Mouse (Mus musculus): ENCODE measurements around the gene Psmb8. TPM values are rescaled to one million over a fixed set of nuclear protein-coding genes. Genes with fewer than 3 reads are reported as not detected.

Gene Psmb8
- total and polyA plus RNA-seq, 3 experiments = 0.11 to 0.15 TPM; not detected in 1

DNA sequence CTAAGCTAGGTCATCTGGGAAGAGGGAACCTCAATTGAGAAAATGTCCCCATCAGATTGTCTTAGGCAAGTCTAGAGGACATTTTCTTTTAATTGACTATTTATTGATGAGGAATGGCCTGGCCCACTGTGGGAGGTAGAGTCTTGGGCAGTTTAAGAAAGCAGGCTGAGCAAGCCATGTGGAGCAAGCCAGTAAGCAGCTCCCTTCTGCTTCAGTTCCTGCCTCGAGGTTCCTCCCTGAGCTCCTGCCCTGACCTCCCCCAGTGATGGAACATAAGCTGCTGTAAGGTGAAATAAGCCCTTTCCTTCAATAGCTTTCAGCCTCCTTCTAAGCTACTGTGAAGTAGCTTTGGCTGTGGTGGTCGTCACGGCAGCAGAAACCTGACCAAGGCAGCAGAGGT, 40.2 kb downstream of the Psmb8 start:
- DNase-seq (ENCODE audit: low spot score) (no peak), ATAC-seq (ENCODE audit: extremely low read depth, insufficient number of reproducible peaks, low FRiP score, poor library complexity, severe bottlenecking) (no peak)
- H3K36me3 ChIP-seq (replicated peaks) = no peaks in the 10 kb centered on the region
- no peaks in the 10 kb centered on the region for H3K27me3 ChIP-seq (ENCODE audit: insufficient read depth, low read length)
- peaks cover 3% of the 10 kb centered on the region for H3K9me3 ChIP-seq (replicated peaks)
- no peaks in the 10 kb centered on the region for H3K4me1 ChIP-seq (ENCODE audit: insufficient read depth, low read depth, low read length)
- TF ChIP-seq GATA1 (IDR thresholded peaks at IDR 0.05; ENCODE audit: borderline replicate concordance, low read length) (no peak), GATA2 (IDR thresholded peaks at IDR 0.05; ENCODE audit: borderline replicate concordance, low read depth, low read length) (no peak), TAL1 (conservative IDR thresholded peaks at IDR 0.05; ENCODE audit: low read depth, low read length) (no peak), CTCF (IDR thresholded peaks at IDR 0.05; ENCODE audit: low read depth, low read length) (no peak), POLR2AphosphoS5 (IDR thresholded peaks at IDR 0.05; ENCODE audit: insufficient replicate concordance, low read depth, low read length) (no peak)
- no peak overlapping the region for H3K4me3 ChIP-seq (ENCODE audit: low read depth, low read length)

DNA sequence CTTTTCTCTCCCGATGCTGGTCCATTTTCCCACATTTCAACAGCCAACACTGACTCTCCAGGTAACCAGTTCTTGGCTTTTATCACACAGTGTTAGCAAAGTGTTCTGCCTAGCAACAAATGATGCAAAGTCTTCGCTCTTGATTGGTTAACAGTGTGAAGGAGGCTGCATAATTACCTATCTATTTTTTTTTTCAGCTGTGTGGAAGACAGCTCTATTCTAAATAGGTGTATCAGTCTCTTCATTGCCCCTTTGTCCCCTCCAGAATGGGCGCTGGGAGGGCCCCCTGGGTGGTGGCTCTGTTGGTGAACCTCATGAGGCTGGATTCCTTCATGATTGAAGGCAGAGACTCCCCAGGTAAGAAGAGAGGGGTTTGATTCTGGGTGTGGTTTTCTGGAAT, 41.2 kb downstream of the Psmb8 start, which contains the start of gene H2-Ob:
Gene H2-Ob, plus strand, starts transcription at position 198 of the 400 bp plus-strand sequence.
- Histone ChIP-seq H3K27me3 (ENCODE audit: insufficient read depth, low read length) (peaks cover 2% of the 10 kb centered on the region), H3K4me3 (ENCODE audit: low read depth, low read length) (no peak within 1 kb of the TSS), H3K36me3 (replicated peaks) (no peaks in the 10 kb centered on the region), H3K9me3 (replicated peaks) (peaks cover 3% of the 10 kb centered on the region), H3K4me1 (ENCODE audit: insufficient read depth, low read depth, low read length) (no peaks in the 10 kb centered on the region)
- TF ChIP-seq GATA2 (IDR thresholded peaks at IDR 0.05; ENCODE audit: borderline replicate concordance, low read depth, low read length) (no peak), GATA1 (IDR thresholded peaks at IDR 0.05; ENCODE audit: borderline replicate concordance, low read length) (no peak), POLR2AphosphoS5 (IDR thresholded peaks at IDR 0.05; ENCODE audit: insufficient replicate concordance, low read depth, low read length) (no peak), CTCF (IDR thresholded peaks at IDR 0.05; ENCODE audit: low read depth, low read length) (no peak), TAL1 (conservative IDR thresholded peaks at IDR 0.05; ENCODE audit: low read depth, low read length) (no peak)
- DNase-seq (ENCODE audit: low spot score) (no peak), ATAC-seq (ENCODE audit: extremely low read depth, insufficient number of reproducible peaks, low FRiP score, poor library complexity, severe bottlenecking) (no peak)

DNA sequence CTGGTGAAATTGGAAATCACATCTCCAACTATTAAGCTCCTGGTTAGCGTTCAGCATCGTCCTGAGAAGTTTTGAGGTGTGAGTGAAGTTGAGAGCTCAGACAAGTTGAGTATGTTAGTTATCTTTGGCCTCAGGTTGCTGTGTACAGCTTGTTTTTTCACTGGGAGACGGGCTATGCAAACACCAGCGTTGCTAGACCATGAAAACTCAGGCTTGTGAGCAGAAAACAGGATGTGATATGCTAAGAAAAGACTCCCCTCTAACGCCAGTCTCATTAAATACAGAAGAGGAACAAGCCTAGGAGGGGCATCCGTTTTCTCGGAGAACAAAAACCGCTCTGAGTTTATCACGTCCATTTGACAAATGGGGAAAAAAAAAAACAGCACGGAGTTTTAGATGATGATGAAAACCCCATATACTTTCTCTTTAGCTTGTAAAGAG, 42.1 kb downstream of the Psmb8 start:
- Histone ChIP-seq H3K9me3 (replicated peaks) (peaks cover 3% of the 10 kb centered on the region), H3K36me3 (replicated peaks) (no peaks in the 10 kb centered on the region), H3K4me3 (ENCODE audit: low read depth, low read length) (no peak overlapping the region), H3K27me3 (ENCODE audit: insufficient read depth, low read length) (peaks cover 6% of the 10 kb centered on the region), H3K4me1 (ENCODE audit: insufficient read depth, low read depth, low read length) (no peaks in the 10 kb centered on the region)
- no peak for ATAC-seq (ENCODE audit: extremely low read depth, insufficient number of reproducible peaks, low FRiP score, poor library complexity, severe bottlenecking)
- DNase-seq (ENCODE audit: low spot score) = no peak
- TF ChIP-seq TAL1 (conservative IDR thresholded peaks at IDR 0.05; ENCODE audit: low read depth, low read length) (no peak), GATA2 (IDR thresholded peaks at IDR 0.05; ENCODE audit: borderline replicate concordance, low read depth, low read length) (no peak), CTCF (IDR thresholded peaks at IDR 0.05; ENCODE audit: low read depth, low read length) (no peak), POLR2AphosphoS5 (IDR thresholded peaks at IDR 0.05; ENCODE audit: insufficient replicate concordance, low read depth, low read length) (no peak), GATA1 (IDR thresholded peaks at IDR 0.05; ENCODE audit: borderline replicate concordance, low read length) (no peak)

DNA sequence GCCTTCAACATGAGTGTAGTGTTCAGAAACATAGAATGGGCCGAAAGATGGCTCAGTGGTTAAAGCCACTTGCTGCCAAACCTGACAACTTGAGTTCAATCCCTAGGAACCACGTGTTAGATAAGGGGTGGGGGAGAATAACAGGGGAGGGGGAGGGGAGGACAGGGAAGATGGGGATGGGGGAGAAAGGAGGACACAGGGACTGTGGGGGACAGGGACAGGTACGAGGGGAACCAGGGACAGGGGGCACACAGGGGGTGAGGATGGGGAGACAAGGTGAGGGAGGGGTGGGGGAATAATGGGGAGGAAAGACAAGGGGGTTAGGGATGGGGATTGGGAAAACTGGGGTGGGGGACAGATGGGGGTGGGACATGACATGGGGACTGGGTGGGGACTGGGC, 42.8 kb downstream of the Psmb8 start:
- no peaks in the 10 kb centered on the region for H3K4me1 ChIP-seq (ENCODE audit: insufficient read depth, low read depth, low read length)
- ATAC-seq (ENCODE audit: extremely low read depth, insufficient number of reproducible peaks, low FRiP score, poor library complexity, severe bottlenecking) (no peak), DNase-seq (ENCODE audit: low spot score) (no peak)
- peaks cover 7% of the 10 kb centered on the region for H3K27me3 ChIP-seq (ENCODE audit: insufficient read depth, low read length)
- H3K9me3 ChIP-seq (replicated peaks) = peaks cover 3% of the 10 kb centered on the region
- no peak for TF ChIP-seq CTCF (IDR thresholded peaks at IDR 0.05; ENCODE audit: low read depth, low read length)
- TF ChIP-seq POLR2AphosphoS5 (IDR thresholded peaks at IDR 0.05; ENCODE audit: insufficient replicate concordance, low read depth, low read length) = no peak
- no peak for TF ChIP-seq TAL1 (conservative IDR thresholded peaks at IDR 0.05; ENCODE audit: low read depth, low read length)
- no peak for TF ChIP-seq GATA1 (IDR thresholded peaks at IDR 0.05; ENCODE audit: borderline replicate concordance, low read length)
- TF ChIP-seq GATA2 (IDR thresholded peaks at IDR 0.05; ENCODE audit: borderline replicate concordance, low read depth, low read length) = no peak
- no peak overlapping the region for H3K4me3 ChIP-seq (ENCODE audit: low read depth, low read length)
- H3K36me3 ChIP-seq (replicated peaks) = no peaks in the 10 kb centered on the region

DNA sequence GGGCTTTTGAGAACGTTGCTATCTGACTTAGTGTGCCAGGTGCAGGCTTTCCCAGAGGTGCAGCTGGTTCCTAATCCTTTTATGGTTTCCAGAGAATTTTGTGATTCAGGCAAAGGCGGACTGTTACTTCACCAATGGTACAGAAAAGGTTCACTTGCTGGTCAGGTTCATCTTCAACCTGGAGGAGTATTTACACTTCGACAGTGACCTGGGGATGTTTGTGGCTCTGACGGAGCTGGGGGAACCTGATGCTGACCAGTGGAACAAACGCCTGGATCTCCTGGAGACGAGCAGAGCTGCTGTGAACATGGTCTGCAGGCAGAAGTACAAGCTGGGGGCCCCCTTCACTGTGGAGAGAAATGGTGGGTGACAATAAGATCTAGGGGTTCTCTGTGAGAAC, 43.4 kb downstream of the Psmb8 start:
- DNase-seq (ENCODE audit: low spot score) (no peak), ATAC-seq (ENCODE audit: extremely low read depth, insufficient number of reproducible peaks, low FRiP score, poor library complexity, severe bottlenecking) (no peak)
- Histone ChIP-seq H3K36me3 (replicated peaks) (no peaks in the 10 kb centered on the region), H3K4me1 (ENCODE audit: insufficient read depth, low read depth, low read length) (no peaks in the 10 kb centered on the region), H3K27me3 (ENCODE audit: insufficient read depth, low read length) (peaks cover 9% of the 10 kb centered on the region), H3K9me3 (replicated peaks) (peaks cover 3% of the 10 kb centered on the region), H3K4me3 (ENCODE audit: low read depth, low read length) (no peak overlapping the region)
- TF ChIP-seq TAL1 (conservative IDR thresholded peaks at IDR 0.05; ENCODE audit: low read depth, low read length) (no peak), CTCF (IDR thresholded peaks at IDR 0.05; ENCODE audit: low read depth, low read length) (no peak), GATA2 (IDR thresholded peaks at IDR 0.05; ENCODE audit: borderline replicate concordance, low read depth, low read length) (no peak), GATA1 (IDR thresholded peaks at IDR 0.05; ENCODE audit: borderline replicate concordance, low read length) (no peak), POLR2AphosphoS5 (IDR thresholded peaks at IDR 0.05; ENCODE audit: insufficient replicate concordance, low read depth, low read length) (no peak)

DNA sequence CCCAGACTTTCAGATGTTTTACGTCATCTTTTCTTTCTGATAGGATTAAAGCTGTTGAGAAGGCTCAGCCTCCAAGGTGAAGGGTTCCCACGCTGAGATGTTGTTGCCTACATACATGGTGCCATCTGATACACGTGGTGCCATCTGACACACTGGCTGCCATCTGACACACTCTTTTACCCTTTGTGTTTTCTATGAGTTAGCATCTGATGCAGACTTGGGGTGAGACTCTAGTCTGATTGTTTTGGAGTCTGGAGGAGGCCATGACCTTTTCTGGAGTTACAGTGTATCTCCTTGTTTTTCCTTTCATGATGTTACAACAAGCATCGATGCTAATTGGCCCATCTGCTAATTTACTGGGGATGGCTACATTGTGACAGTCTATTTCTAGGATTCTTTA, 47.1 kb downstream of the Psmb8 start:
- Histone ChIP-seq H3K27me3 (ENCODE audit: insufficient read depth, low read length) (peaks cover 18% of the 10 kb centered on the region), H3K4me3 (ENCODE audit: low read depth, low read length) (no peak overlapping the region), H3K4me1 (ENCODE audit: insufficient read depth, low read depth, low read length) (no peaks in the 10 kb centered on the region), H3K36me3 (replicated peaks) (no peaks in the 10 kb centered on the region), H3K9me3 (replicated peaks) (peaks cover 3% of the 10 kb centered on the region)
- TF ChIP-seq POLR2AphosphoS5 (IDR thresholded peaks at IDR 0.05; ENCODE audit: insufficient replicate concordance, low read depth, low read length) (no peak), GATA1 (IDR thresholded peaks at IDR 0.05; ENCODE audit: borderline replicate concordance, low read length) (no peak), GATA2 (IDR thresholded peaks at IDR 0.05; ENCODE audit: borderline replicate concordance, low read depth, low read length) (no peak), CTCF (IDR thresholded peaks at IDR 0.05; ENCODE audit: low read depth, low read length) (no peak), TAL1 (conservative IDR thresholded peaks at IDR 0.05; ENCODE audit: low read depth, low read length) (no peak)
- no peak for DNase-seq (ENCODE audit: low spot score)
- no peak for ATAC-seq (ENCODE audit: extremely low read depth, insufficient number of reproducible peaks, low FRiP score, poor library complexity, severe bottlenecking)

All from G1E (cell line).